Mouse (Mus musculus) embryo, embryonic 11 days (tissue): ENCODE measurements around the gene Gpsm3.

Experiments
- DNase-seq: peaks from one replicate; pipeline ENCODE4 v3.0.0-alpha.2; 2015

The Gpsm3 gene

GRCm38 (mm10) chr17:34604511-34605237, 15.1 kb downstream of the Gpsm3 start:
- no peak for DNase-seq

GRCm38 (mm10) chr17:34605609-34606008, 16.0 kb downstream of the Gpsm3 start:
- peak; percentile 96 for DNase-seq

GRCm38 (mm10) chr17:34606186-34607039, 16.8 kb downstream of the Gpsm3 start:
- DNase-seq, result no peak

GRCm38 (mm10) chr17:34607997-34608396, 18.4 kb downstream of the Gpsm3 start:
- DNase-seq, result no peak

- DNase-seq, result no peak
Observed at GRCm38 (mm10) chr17:34611050-34611449, 21.4 kb downstream of the Gpsm3 start.

- no peak for DNase-seq
Observed at GRCm38 (mm10) chr17:34613054-34613645, 23.5 kb downstream of the Gpsm3 start.

- DNase-seq, result no peak
Observed at GRCm38 (mm10) chr17:34613830-34614229, 24.2 kb downstream of the Gpsm3 start.

- DNase-seq, result no peak
Observed at GRCm38 (mm10) chr17:34615871-34616270, 26.3 kb downstream of the Gpsm3 start, which contains the start of gene Egfl8. Gene Egfl8 (minus strand): TSS chr17:34615971.

GRCm38 (mm10) chr17:34618999-34619398, 29.4 kb downstream of the Gpsm3 start:
- DNase-seq, result peak; percentile 73

GRCm38 (mm10) chr17:34621006-34621405, 31.4 kb downstream of the Gpsm3 start:
- DNase-seq, result no peak

GRCm38 (mm10) chr17:34623161-34623560, 33.6 kb downstream of the Gpsm3 start:
- DNase-seq, result no peak

GRCm38 (mm10) chr17:34624981-34625380, 35.4 kb downstream of the Gpsm3 start:
- no peak for DNase-seq

- DNase-seq, result no peak
Observed at GRCm38 (mm10) chr17:34626062-34626772, 36.6 kb downstream of the Gpsm3 start.

GRCm38 (mm10) chr17:34626773-34627092, 37.1 kb downstream of the Gpsm3 start:
- peak; percentile 82 for DNase-seq

GRCm38 (mm10) chr17:34627093-34627942, 37.7 kb downstream of the Gpsm3 start:
- peak; percentile 93 for DNase-seq

- DNase-seq, result no peak
Observed at GRCm38 (mm10) chr17:34627943-34628643, 38.5 kb downstream of the Gpsm3 start, which contains the start of gene Ppt2. Gene Ppt2 (minus strand): TSS chr17:34628510.

GRCm38 (mm10) chr17:34628644-34628967, 39.0 kb downstream of the Gpsm3 start:
- no peak for DNase-seq

GRCm38 (mm10) chr17:34629221-34629751, 39.7 kb downstream of the Gpsm3 start, which contains the start of gene Prrt1:
Gene Prrt1 (plus strand): TSS chr17:34629533.
- peak; percentile 77 for DNase-seq

GRCm38 (mm10) chr17:34629796-34630603, 40.4 kb downstream of the Gpsm3 start:
- no peak for DNase-seq

- DNase-seq, result no peak
Observed at GRCm38 (mm10) chr17:34630761-34631301, 41.2 kb downstream of the Gpsm3 start.
